Mouse (Mus musculus) embryonic fibroblast, embryonic 13.5 days (primary cell): ENCODE results near the gene Trip13.

Experiments used
- CTCF ChIP-seq: IDR thresholded peaks from 2 replicates; pipeline ENCODE4 v1.5.1; 2011; ENCODE audit warnings: mild to moderate bottlenecking, control low read depth, low read length, moderate library complexity, borderline replicate concordance; ENCODE audit not compliant: insufficient read depth
- POLR2A ChIP-seq: IDR thresholded peaks from 2 replicates; pipeline ENCODE4 v1.6.1; 2011; ENCODE audit warnings: low read depth, mild to moderate bottlenecking, control low read depth, low read length, moderate library complexity

DNA sequence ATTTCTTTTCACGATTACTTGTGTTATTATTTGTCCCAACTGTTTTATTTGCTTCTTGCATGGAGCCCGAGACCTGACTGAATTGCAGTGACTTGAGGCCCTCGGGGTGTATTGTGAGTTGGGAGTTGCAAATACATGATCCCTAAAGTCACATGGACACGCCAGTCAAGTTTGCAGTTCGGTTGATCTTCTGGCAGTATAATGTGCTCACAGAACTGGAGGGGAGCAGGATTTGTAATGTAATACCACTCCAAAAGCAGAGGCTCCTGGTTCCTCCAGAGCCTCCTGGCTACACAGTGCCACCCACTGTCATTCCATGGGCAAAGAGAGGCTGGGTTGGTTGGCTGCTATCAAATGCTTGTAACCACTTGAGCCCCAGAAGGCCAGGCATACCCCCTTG lies 51.0 kb downstream of the Trip13 start:
- TF ChIP-seq CTCF (no peak), POLR2A (no peak)
